Mouse (Mus musculus): ENCODE results near the gene Dcbld2. TPM values are rescaled to one million over a fixed set of nuclear protein-coding genes. Genes with fewer than 3 reads are reported as not detected.

Gene Dcbld2
- polyA plus RNA-seq, 1 experiment, result 3.4 TPM

DNA sequence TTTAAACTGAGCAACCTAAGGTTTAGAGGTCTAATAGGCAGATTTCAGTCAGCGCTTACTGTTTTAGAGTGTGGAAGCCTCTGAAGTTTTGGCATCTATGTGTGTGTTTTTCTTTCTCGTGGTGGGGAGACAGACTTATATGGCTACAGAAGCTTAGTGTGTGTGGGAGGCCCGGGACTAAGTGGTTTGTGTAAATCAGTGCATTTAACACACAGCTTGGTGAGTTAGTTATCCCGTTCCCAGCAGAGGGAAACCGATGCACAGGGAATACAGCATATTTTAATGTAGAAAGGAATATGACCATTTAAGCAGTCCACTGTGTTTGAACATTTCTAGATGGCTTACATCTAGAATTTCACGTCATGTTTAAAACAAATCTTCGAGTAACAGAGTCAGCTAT is 1.6 kb downstream of the Dcbld2 start:
- Histone ChIP-seq H3K27ac (ENCODE audit: control insufficient read depth, insufficient read depth, low read length) (no peak overlapping the region), H3K27me3 (ENCODE audit: control insufficient read depth, insufficient read depth, low read length) (peaks cover 6% of the 10 kb centered on the region), H3K36me3 (ENCODE audit: control insufficient read depth, insufficient read depth, low read length) (no peaks in the 10 kb centered on the region), H3K4me1 (replicated peaks; ENCODE audit: control insufficient read depth, insufficient read depth, low read length) (peaks cover 5% of the 10 kb centered on the region), H3K4me3 (ENCODE audit: control insufficient read depth, insufficient read depth, low read length) (no peak overlapping the region)
- no peak for DNase-seq
- 81% methylated on average over 7 of the region's 7 CpGs for WGBS
- TF ChIP-seq CTCF (IDR thresholded peaks at IDR 0.05; ENCODE audit: borderline replicate concordance, control insufficient read depth, extremely low read depth, insufficient read depth, low read length, poor library complexity) (no peak), POLR2A (IDR thresholded peaks at IDR 0.05; ENCODE audit: control insufficient read depth, extremely low read depth, insufficient read depth, low read length, poor library complexity) (no peak)

DNA sequence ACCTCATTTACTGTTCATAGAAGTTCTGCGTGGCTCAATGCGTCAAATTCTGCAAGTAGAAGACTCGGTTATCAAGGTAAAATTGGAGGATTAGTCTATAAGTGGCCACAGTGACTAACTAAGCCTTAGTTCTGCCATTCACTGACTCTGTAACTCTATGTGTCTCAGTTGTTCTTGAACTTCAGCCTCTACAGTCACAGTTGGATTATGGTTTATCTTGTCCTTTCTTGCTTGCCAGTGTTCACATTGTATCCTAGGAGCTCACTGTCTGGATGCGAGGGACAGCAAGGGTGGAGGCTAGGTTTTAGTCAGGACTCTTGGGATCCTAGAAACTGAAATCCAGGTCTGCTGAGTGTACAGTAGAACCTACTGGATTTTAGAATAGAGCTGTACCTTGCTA is 6.6 kb downstream of the Dcbld2 start:
- Histone ChIP-seq H3K4me3 (ENCODE audit: control insufficient read depth, insufficient read depth, low read length) (no peak overlapping the region), H3K4me1 (replicated peaks; ENCODE audit: control insufficient read depth, insufficient read depth, low read length) (no peaks in the 10 kb centered on the region), H3K27me3 (ENCODE audit: control insufficient read depth, insufficient read depth, low read length) (no peaks in the 10 kb centered on the region), H3K36me3 (ENCODE audit: control insufficient read depth, insufficient read depth, low read length) (no peaks in the 10 kb centered on the region), H3K27ac (ENCODE audit: control insufficient read depth, insufficient read depth, low read length) (no peak overlapping the region)
- TF ChIP-seq POLR2A (IDR thresholded peaks at IDR 0.05; ENCODE audit: control insufficient read depth, extremely low read depth, insufficient read depth, low read length, poor library complexity) (no peak), CTCF (IDR thresholded peaks at IDR 0.05; ENCODE audit: borderline replicate concordance, control insufficient read depth, extremely low read depth, insufficient read depth, low read length, poor library complexity) (no peak)
- DNase-seq, result no peak
- WGBS, result 97% methylated on average over 4 of the region's 4 CpGs

DNA sequence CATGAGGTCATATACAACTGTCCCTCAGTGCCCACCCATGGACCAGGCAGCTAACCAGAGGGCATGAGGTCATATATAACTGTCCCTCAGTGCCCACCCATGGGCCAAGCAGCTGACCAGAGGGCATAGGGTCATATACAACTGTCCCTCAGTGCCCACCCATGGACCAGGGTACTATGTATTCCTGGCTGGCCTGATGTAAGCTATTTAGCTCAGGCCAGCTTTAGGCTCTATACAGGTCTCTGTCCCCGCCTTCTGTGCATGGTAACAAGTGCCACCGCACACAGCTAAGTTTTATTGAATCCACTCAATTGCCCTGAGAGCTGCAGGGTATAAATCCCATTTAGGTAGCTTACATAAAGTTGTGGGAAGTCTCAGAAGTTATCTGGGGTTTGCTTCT is 7.3 kb downstream of the Dcbld2 start:
- no peaks in the 10 kb centered on the region for H3K36me3 ChIP-seq (ENCODE audit: control insufficient read depth, insufficient read depth, low read length)
- no peak overlapping the region for H3K4me3 ChIP-seq (ENCODE audit: control insufficient read depth, insufficient read depth, low read length)
- H3K4me1 ChIP-seq (replicated peaks; ENCODE audit: control insufficient read depth, insufficient read depth, low read length), result no peaks in the 10 kb centered on the region
- DNase-seq, result no peak
- WGBS, result 97% methylated on average over 2 of the region's 2 CpGs
- TF ChIP-seq POLR2A (IDR thresholded peaks at IDR 0.05; ENCODE audit: control insufficient read depth, extremely low read depth, insufficient read depth, low read length, poor library complexity) (no peak), CTCF (IDR thresholded peaks at IDR 0.05; ENCODE audit: borderline replicate concordance, control insufficient read depth, extremely low read depth, insufficient read depth, low read length, poor library complexity) (no peak)
- no peak overlapping the region for H3K27ac ChIP-seq (ENCODE audit: control insufficient read depth, insufficient read depth, low read length)
- H3K27me3 ChIP-seq (ENCODE audit: control insufficient read depth, insufficient read depth, low read length), result no peaks in the 10 kb centered on the region

DNA sequence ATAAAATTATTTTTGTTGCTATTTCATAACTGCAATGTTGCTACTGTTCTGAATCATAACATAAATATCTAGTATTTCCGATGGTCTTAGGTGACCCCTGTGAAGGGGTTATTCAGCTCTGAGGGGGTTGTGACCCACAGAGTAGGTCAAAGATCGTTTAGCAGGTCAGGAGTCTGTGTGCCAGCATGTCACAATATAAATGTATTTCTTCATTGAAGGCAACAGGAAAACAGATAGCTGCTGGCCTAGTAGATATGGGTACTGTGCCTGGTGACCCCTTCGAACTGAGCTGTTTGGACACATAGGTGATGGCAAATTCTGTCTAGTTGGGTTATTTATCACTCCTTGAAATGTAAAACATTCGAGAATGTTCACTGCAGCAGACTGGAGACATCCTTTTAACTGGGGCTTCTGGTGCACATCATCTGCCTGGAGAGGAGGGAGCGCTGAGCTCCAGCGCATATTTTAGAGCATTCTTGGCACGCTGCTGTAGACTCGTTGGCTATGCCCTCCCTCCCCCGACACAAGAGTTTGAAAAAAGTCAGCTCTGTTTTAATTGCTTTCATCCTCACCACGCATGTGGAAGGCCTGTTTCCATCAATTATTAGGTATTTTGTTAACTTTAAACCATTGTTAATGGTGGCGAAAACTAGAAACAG is 13.6 kb downstream of the Dcbld2 start:
- no peak for TF ChIP-seq CTCF (IDR thresholded peaks at IDR 0.05; ENCODE audit: borderline replicate concordance, control insufficient read depth, extremely low read depth, insufficient read depth, low read length, poor library complexity)
- no peaks in the 10 kb centered on the region for H3K4me1 ChIP-seq (replicated peaks; ENCODE audit: control insufficient read depth, insufficient read depth, low read length)
- no peaks in the 10 kb centered on the region for H3K36me3 ChIP-seq (ENCODE audit: control insufficient read depth, insufficient read depth, low read length)
- WGBS, result 77% methylated on average over 11 of the region's 11 CpGs
- no peak overlapping the region for H3K27ac ChIP-seq (ENCODE audit: control insufficient read depth, insufficient read depth, low read length)
- no peak overlapping the region for H3K4me3 ChIP-seq (ENCODE audit: control insufficient read depth, insufficient read depth, low read length)
- no peaks in the 10 kb centered on the region for H3K27me3 ChIP-seq (ENCODE audit: control insufficient read depth, insufficient read depth, low read length)
- no peak for DNase-seq

DNA sequence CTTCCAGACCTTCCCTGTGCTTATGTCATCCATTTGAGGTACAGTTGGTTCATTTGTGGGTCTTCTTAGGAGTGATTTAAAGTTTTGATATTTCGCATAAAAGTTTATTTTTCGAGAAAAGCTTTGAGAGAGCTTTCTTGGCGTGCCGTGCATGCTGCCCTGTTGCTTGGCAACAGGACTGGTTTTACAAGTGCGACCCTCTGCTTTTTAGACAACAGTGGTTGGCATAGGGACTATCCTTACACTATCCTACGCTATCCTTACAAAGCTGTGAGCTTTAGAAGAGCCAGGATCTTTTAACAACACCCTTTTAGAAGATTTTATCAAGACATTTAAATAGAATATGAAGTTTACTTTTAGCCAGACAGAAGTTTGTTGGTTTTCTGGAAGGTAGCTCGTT is 22.0 kb downstream of the Dcbld2 start:
- Histone ChIP-seq H3K27me3 (ENCODE audit: control insufficient read depth, insufficient read depth, low read length) (no peaks in the 10 kb centered on the region), H3K4me3 (ENCODE audit: control insufficient read depth, insufficient read depth, low read length) (no peak overlapping the region), H3K27ac (ENCODE audit: control insufficient read depth, insufficient read depth, low read length) (no peak overlapping the region), H3K4me1 (replicated peaks; ENCODE audit: control insufficient read depth, insufficient read depth, low read length) (no peaks in the 10 kb centered on the region), H3K36me3 (ENCODE audit: control insufficient read depth, insufficient read depth, low read length) (no peaks in the 10 kb centered on the region)
- TF ChIP-seq POLR2A (IDR thresholded peaks at IDR 0.05; ENCODE audit: control insufficient read depth, extremely low read depth, insufficient read depth, low read length, poor library complexity) (no peak), CTCF (IDR thresholded peaks at IDR 0.05; ENCODE audit: borderline replicate concordance, control insufficient read depth, extremely low read depth, insufficient read depth, low read length, poor library complexity) (no peak)
- WGBS, result 88% methylated on average over 7 of the region's 7 CpGs
- DNase-seq, result no peak

DNA sequence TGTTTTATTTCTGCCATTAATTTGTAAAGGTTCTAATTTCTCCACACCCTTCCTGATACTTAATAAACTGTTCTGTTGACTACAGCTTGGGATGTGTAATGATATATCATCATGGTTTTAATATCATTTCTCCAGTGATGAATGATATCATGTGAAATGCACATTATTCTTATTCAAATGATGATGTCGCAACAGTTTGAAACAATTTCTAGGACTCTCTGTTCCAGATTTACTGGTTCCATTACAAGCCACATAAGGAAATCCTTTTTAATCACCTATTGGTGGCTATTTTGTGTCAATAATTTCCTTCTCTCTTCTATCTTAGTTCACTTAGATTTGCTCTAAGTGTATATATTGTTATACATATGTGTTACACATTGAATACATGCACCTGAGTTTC is 24.1 kb downstream of the Dcbld2 start:
- H3K4me3 ChIP-seq (ENCODE audit: control insufficient read depth, insufficient read depth, low read length), result no peak overlapping the region
- TF ChIP-seq POLR2A (IDR thresholded peaks at IDR 0.05; ENCODE audit: control insufficient read depth, extremely low read depth, insufficient read depth, low read length, poor library complexity), result no peak
- no peak for TF ChIP-seq CTCF (IDR thresholded peaks at IDR 0.05; ENCODE audit: borderline replicate concordance, control insufficient read depth, extremely low read depth, insufficient read depth, low read length, poor library complexity)
- no peaks in the 10 kb centered on the region for H3K36me3 ChIP-seq (ENCODE audit: control insufficient read depth, insufficient read depth, low read length)
- H3K27me3 ChIP-seq (ENCODE audit: control insufficient read depth, insufficient read depth, low read length), result no peaks in the 10 kb centered on the region
- H3K4me1 ChIP-seq (replicated peaks; ENCODE audit: control insufficient read depth, insufficient read depth, low read length), result no peaks in the 10 kb centered on the region
- no peak for DNase-seq
- H3K27ac ChIP-seq (ENCODE audit: control insufficient read depth, insufficient read depth, low read length), result no peak overlapping the region
- WGBS, result 98% methylated on average over 1 of the region's 1 CpGs

DNA sequence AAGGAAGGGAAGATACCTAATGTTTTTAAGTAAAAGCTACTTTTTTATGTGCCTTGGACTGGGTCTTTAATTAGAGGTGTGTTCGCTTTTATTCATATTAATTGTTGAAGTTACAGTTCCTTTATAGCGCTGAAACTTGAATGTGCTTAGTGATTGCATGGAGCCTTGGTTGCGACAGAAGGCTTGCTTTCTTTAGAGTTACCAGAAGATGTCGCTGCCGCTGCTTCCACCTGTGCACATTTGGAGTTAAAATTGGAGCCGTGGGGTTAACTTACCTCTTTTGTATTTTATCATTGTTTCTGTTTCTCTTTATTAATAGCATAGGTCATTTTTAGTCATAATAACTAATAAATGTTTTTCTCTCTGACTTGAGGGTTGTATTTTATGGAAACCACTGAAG is 36.5 kb downstream of the Dcbld2 start:
- TF ChIP-seq CTCF (IDR thresholded peaks at IDR 0.05; ENCODE audit: borderline replicate concordance, control insufficient read depth, extremely low read depth, insufficient read depth, low read length, poor library complexity), result no peak
- no peak for TF ChIP-seq POLR2A (IDR thresholded peaks at IDR 0.05; ENCODE audit: control insufficient read depth, extremely low read depth, insufficient read depth, low read length, poor library complexity)
- Histone ChIP-seq H3K27ac (ENCODE audit: control insufficient read depth, insufficient read depth, low read length) (no peak overlapping the region), H3K4me1 (replicated peaks; ENCODE audit: control insufficient read depth, insufficient read depth, low read length) (no peaks in the 10 kb centered on the region), H3K27me3 (ENCODE audit: control insufficient read depth, insufficient read depth, low read length) (no peaks in the 10 kb centered on the region), H3K4me3 (ENCODE audit: control insufficient read depth, insufficient read depth, low read length) (no peak overlapping the region), H3K36me3 (ENCODE audit: control insufficient read depth, insufficient read depth, low read length) (no peaks in the 10 kb centered on the region)
- DNase-seq, result no peak
- WGBS, result 59% methylated on average over 6 of the region's 6 CpGs

All from thymus, adult 2 months (tissue).